8 mouse cellular contexts compared by ENCODE assay signal in the genomic region with DNA sequence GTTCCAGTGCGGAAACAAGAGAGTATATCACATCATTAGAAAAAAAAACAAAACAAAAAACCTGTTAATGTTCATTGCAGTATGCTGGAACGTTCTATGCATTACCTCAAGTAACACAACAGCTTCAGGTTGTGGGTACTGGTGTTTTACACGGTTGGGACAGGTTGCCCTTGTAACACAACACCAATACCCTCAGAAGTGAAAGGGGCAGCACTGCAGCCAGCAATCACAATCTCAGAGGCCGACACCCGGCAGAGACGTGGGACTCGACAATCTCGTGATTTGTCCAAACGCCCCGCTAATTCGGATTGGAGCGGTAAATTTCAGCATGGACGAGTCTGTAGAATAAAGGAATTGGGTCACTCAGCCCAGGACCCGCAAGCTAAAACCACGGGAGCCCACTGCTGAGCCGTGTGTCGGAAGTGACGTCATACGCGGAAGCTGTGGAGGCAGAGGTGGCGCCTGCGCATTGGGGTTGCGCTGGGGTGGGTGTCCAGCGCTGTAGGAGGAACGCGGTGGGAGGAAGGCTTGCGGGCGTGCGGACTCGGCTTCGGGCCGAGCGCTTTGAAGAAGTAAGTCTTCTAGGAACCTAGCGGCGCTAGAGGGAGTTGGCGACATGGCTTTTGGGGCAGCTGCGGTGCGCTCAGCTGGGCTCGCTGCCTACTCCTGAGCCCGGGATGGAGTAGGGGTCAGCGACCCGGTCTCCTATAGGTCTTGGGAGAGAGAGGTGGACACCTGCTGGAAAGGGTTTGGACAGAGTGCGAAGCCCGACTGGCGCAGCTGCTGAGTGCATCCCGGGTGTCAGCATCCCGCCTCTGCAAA. TPM values are rescaled to one million over a fixed set of nuclear protein-coding genes. Genes with fewer than 3 reads are reported as not detected.
DNase-seq lines count a peak whose midpoint lies in the region; ATAC-seq and TF ChIP-seq lines count a peak whose summit lies in the region.

TSS of gene Map3k13 (plus strand) at position 472 of the 822 bp plus-strand sequence.

- H3K9me3 ChIP-seq in heart, embryonic 12.5 days (replicated peaks), result no peaks in the 10 kb centered on the region; the same call in 1 of the 2 replicates
- H3K9me3 ChIP-seq in kidney, postnatal 0 days (replicated peaks; ENCODE audit: low read length), result no peaks in the 10 kb centered on the region
- no peaks in the 10 kb centered on the region for H3K9me3 ChIP-seq in liver, embryonic 11.5 days (ENCODE audit: control insufficient read depth, low read length)
- no peaks in the 10 kb centered on the region for H3K9me3 ChIP-seq in stomach, embryonic 14.5 days (ENCODE audit: control insufficient read depth, low read depth, low read length)

- H3K4me1 ChIP-seq in heart, embryonic 12.5 days (replicated peaks), result peaks cover 5% of the 10 kb centered on the region; the same call in 1 of the 2 replicates
- H3K4me1 ChIP-seq in kidney, postnatal 0 days (replicated peaks; ENCODE audit: insufficient read depth, low read length), result no peaks in the 10 kb centered on the region
- peaks cover 13% of the 10 kb centered on the region for H3K4me1 ChIP-seq in liver, embryonic 11.5 days (replicated peaks; ENCODE audit: control insufficient read depth, insufficient read depth, low read length)
- H3K4me1 ChIP-seq in stomach, embryonic 14.5 days (ENCODE audit: control insufficient read depth, insufficient read depth, low read length), result no peaks in the 10 kb centered on the region; the same call in 1 of the 2 replicates

- peak; percentile 96 for ATAC-seq in erythroblast, adult 5-6 weeks (replicated peaks; ENCODE audit: low FRiP score, poor library complexity, severe bottlenecking)
- peak; percentile 98 for ATAC-seq in heart, embryonic 12.5 days (ENCODE audit: insufficient number of reproducible peaks, low FRiP score)
- peak; percentile 97 for ATAC-seq in kidney, postnatal 0 days (replicated peaks; ENCODE audit: low FRiP score, low read depth)
- ATAC-seq in liver, embryonic 11.5 days (replicated peaks; ENCODE audit: low FRiP score), result peak; percentile 89
- ATAC-seq in stomach, embryonic 14.5 days (ENCODE audit: insufficient number of reproducible peaks, insufficient read depth, low FRiP score, low read depth), result peak; percentile 99

- peaks cover under 1% of the 10 kb centered on the region; the same call in 1 of the 2 replicates for H3K36me3 ChIP-seq in heart, embryonic 12.5 days
- no peaks in the 10 kb centered on the region for H3K36me3 ChIP-seq in kidney, postnatal 0 days (ENCODE audit: insufficient read depth, low read length)
- no peaks in the 10 kb centered on the region for H3K36me3 ChIP-seq in liver, embryonic 11.5 days (ENCODE audit: control insufficient read depth, insufficient read depth, low read length)
- H3K36me3 ChIP-seq in stomach, embryonic 14.5 days (ENCODE audit: control insufficient read depth, insufficient read depth, low read length), result no peaks in the 10 kb centered on the region

- peak within 1 kb of the TSS; percentile 86 for H3K27ac ChIP-seq in heart, embryonic 12.5 days (ENCODE audit: poor library complexity, severe bottlenecking)
- H3K27ac ChIP-seq in kidney, postnatal 0 days, result peak within 1 kb of the TSS; percentile 74
- peak within 1 kb of the TSS; percentile 94 for H3K27ac ChIP-seq in liver, embryonic 11.5 days (ENCODE audit: low read depth, low read length)
- H3K27ac ChIP-seq in stomach, embryonic 14.5 days (ENCODE audit: low read length), result peak within 1 kb of the TSS; percentile 75; the same call in 1 of the 2 replicates

- peak within 1 kb of the TSS; percentile 82 for H3K4me3 ChIP-seq in heart, embryonic 12.5 days
- peak within 1 kb of the TSS; percentile 66 for H3K4me3 ChIP-seq in kidney, postnatal 0 days (replicated peaks; ENCODE audit: low read depth, low read length)
- peak within 1 kb of the TSS; percentile 89 for H3K4me3 ChIP-seq in liver, embryonic 11.5 days (ENCODE audit: low read depth, low read length)
- peak within 1 kb of the TSS; percentile 54 for H3K4me3 ChIP-seq in stomach, embryonic 14.5 days (ENCODE audit: low read depth, low read length)

- H3K27me3 ChIP-seq in heart, embryonic 12.5 days (replicated peaks), result no peaks in the 10 kb centered on the region
- H3K27me3 ChIP-seq in kidney, postnatal 0 days (ENCODE audit: insufficient read depth, low read length), result no peaks in the 10 kb centered on the region
- no peaks in the 10 kb centered on the region for H3K27me3 ChIP-seq in liver, embryonic 11.5 days (replicated peaks; ENCODE audit: control insufficient read depth, insufficient read depth, low read length)
- no peaks in the 10 kb centered on the region for H3K27me3 ChIP-seq in stomach, embryonic 14.5 days (ENCODE audit: control insufficient read depth, insufficient read depth, low read length)

- peak within 1 kb of the TSS; percentile 82 for H3K4me2 ChIP-seq in heart, embryonic 12.5 days
- H3K4me2 ChIP-seq in kidney, postnatal 0 days (ENCODE audit: low read length), result peak within 1 kb of the TSS; percentile 75
- peak within 1 kb of the TSS; percentile 82 for H3K4me2 ChIP-seq in liver, embryonic 11.5 days
- H3K4me2 ChIP-seq in stomach, embryonic 14.5 days (replicated peaks; ENCODE audit: low read depth, low read length), result peak within 1 kb of the TSS; percentile 63

- DNase-seq in B cell, adult 2 months, result peak; percentile 96 to 97
- peak; percentile 97 for DNase-seq in brain, adult 2 months (ENCODE audit: low read depth, low spot score)
- peak; percentile 98 for DNase-seq in kidney, postnatal 0 days (ENCODE audit: low spot score)
- DNase-seq in liver, embryonic 11.5 days (ENCODE audit: low spot score), result peak; percentile 93
- DNase-seq in naive thymus-derived CD4-positive, alpha-beta T cell, adult 2 months (ENCODE audit: low read depth), result peak; percentile 96

- WGBS in heart, embryonic 12.5 days, result 1% methylated on average over 47 of the region's 47 CpGs
- 1% methylated on average over 47 of the region's 47 CpGs for WGBS in kidney, postnatal 0 days
- WGBS in liver, embryonic 11.5 days, result 2% methylated on average over 47 of the region's 47 CpGs
- 2% methylated on average over 47 of the region's 47 CpGs for WGBS in stomach, embryonic 14.5 days

- peak within 1 kb of the TSS; percentile 83 for H3K9ac ChIP-seq in heart, embryonic 12.5 days
- peak within 1 kb of the TSS; percentile 63 for H3K9ac ChIP-seq in kidney, postnatal 0 days (ENCODE audit: low read depth, low read length)
- peak within 1 kb of the TSS; percentile 89 for H3K9ac ChIP-seq in liver, embryonic 11.5 days (ENCODE audit: low read depth, low read length)
- peak within 1 kb of the TSS; percentile 43 for H3K9ac ChIP-seq in stomach, embryonic 14.5 days (replicated peaks; ENCODE audit: low read depth, low read length)

- TF ChIP-seq CTCF in kidney, postnatal 0 days (IDR thresholded peaks at IDR 0.05; ENCODE audit: low read depth), result peak; percentile 34; the same call in 1 of the 2 replicates

RNA-seq across cellular contexts. Expression of gene Map3k13, which starts in this region (rescaled TPM):
- total RNA-seq in erythroblast, adult 5-6 weeks (2015; ENCODE audit: low replicate concordance), result not detected in 2 replicates
- total RNA-seq in erythroblast, adult 5-6 weeks (2017; ENCODE audit: low replicate concordance), result 0.14 TPM in 1 of 2 replicates, not detected in the other
- 0.84 and 0.91 TPM in 2 replicates for polyA plus RNA-seq in heart, embryonic 12.5 days (2016; fragmentation: Nextera tagmentation; extraction: Ambion mirVana)
- polyA plus RNA-seq in kidney, postnatal 0 days (2015; fragmentation: Nextera tagmentation; extraction: Ambion mirVana), result 0.53 and 0.66 TPM in 2 replicates
- polyA plus RNA-seq in liver, embryonic 11.5 days (2014; fragmentation: Nextera tagmentation; extraction: Ambion mirVana), result 0.55 and 0.59 TPM in 2 replicates
- 0.98 and 1.3 TPM in 2 replicates for polyA plus RNA-seq in stomach, embryonic 14.5 days (2014; fragmentation: Nextera tagmentation; extraction: Ambion mirVana)

Comparison
In these comparisons a context has a peak if more than half of its experiments do, and no peak if none do; other contexts are left out.
1. Peak in every context shown above with its lines: DNase-seq, ATAC-seq, H3K4me3 ChIP-seq and H3K27ac ChIP-seq.
2. Peak in ATAC-seq in erythroblast, adult 5-6 weeks; RNA of the gene not detected or under 1 TPM.
3. Peak in ATAC-seq, H3K4me3 ChIP-seq, H3K27ac ChIP-seq, H3K9ac ChIP-seq and H3K4me2 ChIP-seq in heart, embryonic 12.5 days; RNA of the gene not detected or under 1 TPM.
4. Peak in DNase-seq, ATAC-seq, H3K4me3 ChIP-seq, H3K27ac ChIP-seq, H3K9ac ChIP-seq and H3K4me2 ChIP-seq in kidney, postnatal 0 days; RNA of the gene not detected or under 1 TPM.
5. Peak in DNase-seq, ATAC-seq, H3K4me3 ChIP-seq, H3K27ac ChIP-seq, H3K9ac ChIP-seq and H3K4me2 ChIP-seq in liver, embryonic 11.5 days; RNA of the gene not detected or under 1 TPM.